Mouse (Mus musculus): ENCODE data around the gene Fermt2.

- no peak for TF ChIP-seq CTCF (IDR thresholded peaks at IDR 0.05; ENCODE audit: control insufficient read depth, insufficient read depth, insufficient replicate concordance, low read depth, low read length)
- TF ChIP-seq POLR2A (IDR thresholded peaks at IDR 0.05; ENCODE audit: control insufficient read depth, low read depth, low read length), result no peak
Measured at GRCm38 (mm10) chr14:45446777-45447176, 83.1 kb downstream of the Fermt2 start.
